Mouse (Mus musculus): Measurements from ENCODE around the gene Usp2. TPM values are rescaled to one million over a fixed set of nuclear protein-coding genes. Genes with fewer than 3 reads are reported as not detected.

The Usp2 gene
- polyA plus RNA-seq, 1 experiment from 2014 or later: 1.8 TPM

DNA sequence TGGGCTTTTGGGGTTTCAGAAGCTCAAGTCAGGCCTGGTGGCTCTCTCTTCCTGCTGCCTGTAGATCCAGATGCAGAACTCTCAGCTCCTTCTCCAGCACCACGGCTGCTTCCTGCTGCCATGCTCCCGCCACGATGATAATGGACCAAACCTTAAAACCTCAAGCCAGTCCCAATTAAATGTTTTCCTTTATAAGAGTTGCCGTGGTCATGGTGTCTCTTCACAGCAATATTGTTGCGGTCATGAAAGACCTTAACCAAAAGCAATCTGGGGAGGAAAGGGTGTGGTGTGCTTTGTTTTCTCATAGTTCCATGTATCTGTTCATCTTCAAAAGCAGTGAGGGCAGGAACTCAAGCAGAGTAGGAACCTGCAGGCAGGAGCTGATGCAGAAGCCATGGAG lies 29.7 kb upstream of the Usp2 start:
- 69% methylated on average over 5 of the region's 5 CpGs for WGBS (ENCODE audit: insufficient replicate concordance)
- Histone ChIP-seq H3K27ac (no peak overlapping the region), H3K4me3 (replicated peaks) (no peak overlapping the region), H3K9me3 (replicated peaks) (no peaks in the 10 kb centered on the region), H3K36me3 (no peaks in the 10 kb centered on the region), H3K9ac (no peak overlapping the region), H3K4me2 (no peak overlapping the region), H3K4me1 (replicated peaks) (no peaks in the 10 kb centered on the region), H3K27me3 (peaks cover 14% of the 10 kb centered on the region)
- ATAC-seq (ENCODE audit: low read depth): no peak
- no peak for DNase-seq

DNA sequence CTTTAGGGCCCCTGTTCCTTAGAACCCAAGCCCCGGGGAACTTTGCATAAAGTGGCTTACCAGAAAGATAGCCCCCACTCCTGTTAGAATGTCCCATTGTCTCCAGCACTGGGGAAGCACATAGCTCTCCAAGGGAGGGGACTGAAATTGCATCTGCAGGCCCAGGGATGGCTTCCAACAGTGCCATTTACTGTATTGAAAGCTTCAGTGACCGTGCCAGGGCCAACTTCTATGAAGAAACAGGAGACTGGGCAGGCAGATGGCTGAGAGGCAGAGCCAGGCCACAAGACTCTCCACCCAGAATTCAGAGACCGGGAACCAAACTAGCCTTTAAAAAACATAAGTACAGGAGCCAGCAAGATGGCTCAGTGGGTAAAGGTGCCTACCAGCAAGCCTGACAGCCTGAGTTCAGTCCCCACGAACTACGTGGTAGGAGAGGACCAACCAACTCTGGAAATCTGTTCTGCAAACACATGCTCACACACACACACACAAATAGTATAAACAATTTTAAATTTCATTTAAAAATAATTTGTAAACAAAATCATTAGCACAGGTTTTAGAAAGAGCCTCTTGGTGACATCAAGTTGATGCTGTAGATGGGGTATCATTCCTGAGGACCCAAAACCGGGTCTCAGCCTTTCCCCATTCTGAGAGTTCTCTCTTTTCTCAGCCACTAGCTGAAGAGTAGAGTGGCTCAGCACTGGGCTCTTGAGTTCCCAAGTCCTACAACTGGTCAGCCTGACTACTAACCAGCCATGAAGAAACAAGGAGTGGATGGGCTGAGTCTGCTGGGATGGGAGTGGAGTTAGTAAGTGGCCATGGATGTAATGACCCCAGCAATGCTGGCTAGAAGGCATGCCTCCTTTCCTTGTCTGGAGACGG lies 25.1 kb upstream of the Usp2 start:
- 61% methylated on average over 7 of the region's 7 CpGs for WGBS (ENCODE audit: insufficient replicate concordance)
- no peak overlapping the region for H3K9ac ChIP-seq
- no peak overlapping the region for H3K4me3 ChIP-seq (replicated peaks)
- peaks cover 59% of the 10 kb centered on the region for H3K27me3 ChIP-seq
- no peak overlapping the region for H3K27ac ChIP-seq
- no peak overlapping the region for H3K4me2 ChIP-seq
- H3K36me3 ChIP-seq: no peaks in the 10 kb centered on the region
- no peaks in the 10 kb centered on the region for H3K9me3 ChIP-seq (replicated peaks)
- ATAC-seq (ENCODE audit: low read depth): no peak
- DNase-seq: no peak
- no peaks in the 10 kb centered on the region for H3K4me1 ChIP-seq (replicated peaks)

DNA sequence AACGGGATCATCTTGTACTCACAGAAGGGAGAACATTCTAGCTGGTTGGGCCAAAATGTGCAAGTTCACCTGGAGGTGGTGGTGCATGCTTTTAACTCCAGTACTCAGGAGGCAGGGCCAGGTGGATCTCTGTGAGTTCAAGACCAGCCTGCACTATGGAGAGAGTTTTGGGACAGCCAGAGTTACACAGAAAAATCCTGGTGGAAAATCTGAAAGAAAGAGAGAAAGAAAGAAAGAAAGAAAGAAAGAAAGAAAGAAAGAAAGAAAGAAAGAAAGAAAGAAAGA lies 24.5 kb upstream of the Usp2 start:
- H3K4me1 ChIP-seq (replicated peaks): no peaks in the 10 kb centered on the region
- WGBS (ENCODE audit: insufficient replicate concordance): 77% methylated on average over 1 of the region's 1 CpGs

DNA sequence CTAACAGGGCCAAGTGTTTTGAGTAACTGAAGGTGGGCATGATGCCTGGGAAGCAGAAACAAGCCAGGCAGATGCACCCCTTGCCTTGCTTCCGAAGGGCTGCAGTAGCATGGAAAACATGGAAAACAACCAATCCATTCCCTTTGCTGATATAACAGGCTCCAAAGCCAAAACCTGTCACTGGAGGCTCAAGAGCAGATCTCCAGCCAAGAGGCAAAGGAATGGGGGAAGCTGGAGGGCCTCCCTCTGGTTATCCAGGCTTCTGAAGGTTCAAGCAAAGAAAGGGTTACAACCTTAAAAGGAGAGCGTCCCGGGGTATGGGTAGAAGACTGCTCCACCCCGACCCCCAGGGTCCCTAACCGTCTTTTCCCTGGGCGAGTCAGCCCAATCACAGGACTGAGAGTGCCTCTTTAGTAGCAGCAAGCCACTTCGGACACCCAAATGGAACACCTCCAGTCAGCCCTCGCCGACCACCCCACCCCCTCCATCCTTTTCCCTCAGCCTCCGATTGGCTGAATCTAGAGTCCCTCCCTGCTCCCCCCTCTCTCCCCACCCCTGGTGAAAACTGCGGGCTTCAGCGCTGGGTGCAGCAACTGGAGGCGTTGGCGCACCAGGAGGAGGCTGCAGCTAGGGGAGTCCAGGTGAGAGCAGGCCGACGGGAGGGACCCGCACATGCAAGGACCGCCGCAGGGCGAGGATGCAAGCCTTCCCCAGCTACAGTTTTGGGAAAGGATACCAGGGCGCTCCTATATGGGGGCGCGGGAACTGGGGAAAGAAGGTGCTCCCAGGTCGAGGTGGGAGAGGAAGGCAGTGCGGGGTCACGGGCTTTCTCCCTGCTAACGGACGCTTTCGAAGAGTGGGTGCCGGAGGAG lies 23.7 kb upstream of the Usp2 start, which contains the start of gene Thy1:
TSS of gene Thy1 (plus strand) at position 549 of the 872 bp plus-strand sequence.
- DNase-seq (no peak), ATAC-seq (ENCODE audit: low read depth) (no peak)
- WGBS (ENCODE audit: insufficient replicate concordance): 2% methylated on average over 30 of the region's 30 CpGs
- Histone ChIP-seq H3K4me2 (peak within 1 kb of the TSS; percentile 29), H3K9ac (no peak within 1 kb of the TSS), H3K27ac (no peak within 1 kb of the TSS), H3K27me3 (peaks cover 70% of the 10 kb centered on the region), H3K4me3 (replicated peaks) (0 out of 2 replicates have a peak within 1 kb of the TSS, but pooled peaks have one; percentile 10), H3K36me3 (no peaks in the 10 kb centered on the region), H3K9me3 (replicated peaks) (no peaks in the 10 kb centered on the region), H3K4me1 (replicated peaks) (no peaks in the 10 kb centered on the region)

More for the DNA sequence above, 24.5 kb upstream of the Usp2 start:
- H3K9me3 ChIP-seq (replicated peaks): no peaks in the 10 kb centered on the region
- H3K4me3 ChIP-seq (replicated peaks): no peak overlapping the region
- H3K9ac ChIP-seq: no peak overlapping the region
- ATAC-seq (ENCODE audit: low read depth) (no peak), DNase-seq (no peak)
- H3K36me3 ChIP-seq: no peaks in the 10 kb centered on the region
- no peak overlapping the region for H3K4me2 ChIP-seq
- H3K27me3 ChIP-seq: peaks cover 64% of the 10 kb centered on the region
- H3K27ac ChIP-seq: no peak overlapping the region

DNA sequence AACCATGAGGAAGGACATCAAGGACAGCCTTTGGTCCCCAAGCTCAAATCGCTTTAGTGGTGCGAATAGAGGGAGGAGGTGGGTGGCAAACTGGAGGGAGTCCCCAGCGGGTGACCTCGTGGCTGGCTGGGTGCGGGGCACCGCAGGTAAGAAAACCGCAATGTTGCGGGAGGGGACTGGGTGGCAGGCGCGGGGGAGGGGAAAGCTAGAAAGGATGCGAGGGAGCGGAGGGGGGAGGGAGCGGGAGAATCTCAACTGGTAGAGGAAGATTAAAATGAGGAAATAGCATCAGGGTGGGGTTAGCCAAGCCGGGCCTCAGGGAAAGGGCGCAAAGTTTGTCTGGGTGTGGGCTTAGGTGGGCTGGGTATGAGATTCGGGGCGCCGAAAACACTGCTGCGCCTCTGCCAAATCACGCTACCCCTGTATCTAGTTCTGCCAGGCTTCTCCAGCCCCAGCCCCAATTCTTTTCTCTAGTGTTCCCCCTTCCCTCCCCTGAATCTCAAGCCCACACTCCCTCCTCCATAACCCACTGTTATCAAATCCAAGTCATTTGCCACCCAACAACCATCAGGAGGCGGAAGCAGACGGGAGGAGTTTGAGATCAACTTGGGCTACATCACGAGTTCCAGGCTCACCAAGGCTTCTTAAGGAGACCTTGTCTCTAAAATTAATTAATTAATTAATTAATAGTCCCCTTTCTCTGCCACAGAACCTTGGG lies 23.0 kb upstream of the Usp2 start:
- WGBS (ENCODE audit: insufficient replicate concordance): under 1% methylated on average over 23 of the region's 23 CpGs
- Histone ChIP-seq H3K27ac (no peak overlapping the region), H3K4me2 (peak overlapping the region; percentile 29), H3K9ac (no peak overlapping the region), H3K36me3 (no peaks in the 10 kb centered on the region), H3K4me3 (replicated peaks) (0 out of 2 replicates have a peak overlapping the region, but pooled peaks have one; percentile 10), H3K9me3 (replicated peaks) (no peaks in the 10 kb centered on the region), H3K4me1 (replicated peaks) (no peaks in the 10 kb centered on the region), H3K27me3 (peaks cover 75% of the 10 kb centered on the region)
- DNase-seq: no peak
- no peak for ATAC-seq (ENCODE audit: low read depth)

DNA sequence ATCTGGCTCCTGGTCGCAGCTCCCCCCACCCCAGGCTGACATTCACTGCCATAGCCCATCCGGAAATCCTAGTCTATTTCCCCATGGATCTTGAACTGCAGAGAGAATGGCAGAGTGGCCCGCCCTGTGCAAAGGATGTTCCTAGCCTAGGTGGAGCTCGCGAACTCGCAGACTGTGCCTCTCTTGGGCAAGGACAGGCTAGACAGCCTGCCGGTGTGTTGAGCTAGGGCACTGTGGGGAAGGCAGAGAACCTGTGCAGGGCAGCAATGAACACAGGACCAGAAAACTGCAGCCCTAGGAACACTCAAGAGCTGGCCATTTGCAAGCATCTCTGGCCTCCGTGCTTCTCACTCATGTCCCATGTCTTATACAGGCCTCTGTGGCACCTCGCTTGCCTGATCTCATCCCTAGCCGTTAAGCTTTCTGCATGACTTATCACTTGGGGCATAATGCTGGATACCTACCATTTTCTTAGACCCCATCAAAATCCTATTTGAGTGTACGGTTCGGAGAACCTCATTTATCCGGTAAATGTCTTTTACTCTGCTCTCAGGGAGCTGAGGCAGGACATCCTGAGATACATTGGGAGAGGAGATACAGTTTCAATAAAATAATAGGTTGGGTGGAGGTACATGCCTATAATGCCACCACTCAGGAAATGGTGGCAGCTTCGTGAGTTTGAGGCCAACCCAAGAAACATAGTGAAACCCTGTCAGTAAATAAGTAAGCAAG lies 22.2 kb upstream of the Usp2 start:
- WGBS (ENCODE audit: insufficient replicate concordance): 34% methylated on average over 14 of the region's 14 CpGs
- no peaks in the 10 kb centered on the region for H3K9me3 ChIP-seq (replicated peaks)
- DNase-seq (no peak), ATAC-seq (ENCODE audit: low read depth) (no peak)
- H3K27me3 ChIP-seq: peaks cover 75% of the 10 kb centered on the region
- no peak overlapping the region for H3K9ac ChIP-seq
- no peak overlapping the region for H3K4me2 ChIP-seq
- no peaks in the 10 kb centered on the region for H3K36me3 ChIP-seq
- H3K27ac ChIP-seq: no peak overlapping the region
- H3K4me1 ChIP-seq (replicated peaks): no peaks in the 10 kb centered on the region
- H3K4me3 ChIP-seq (replicated peaks): no peak overlapping the region

DNA sequence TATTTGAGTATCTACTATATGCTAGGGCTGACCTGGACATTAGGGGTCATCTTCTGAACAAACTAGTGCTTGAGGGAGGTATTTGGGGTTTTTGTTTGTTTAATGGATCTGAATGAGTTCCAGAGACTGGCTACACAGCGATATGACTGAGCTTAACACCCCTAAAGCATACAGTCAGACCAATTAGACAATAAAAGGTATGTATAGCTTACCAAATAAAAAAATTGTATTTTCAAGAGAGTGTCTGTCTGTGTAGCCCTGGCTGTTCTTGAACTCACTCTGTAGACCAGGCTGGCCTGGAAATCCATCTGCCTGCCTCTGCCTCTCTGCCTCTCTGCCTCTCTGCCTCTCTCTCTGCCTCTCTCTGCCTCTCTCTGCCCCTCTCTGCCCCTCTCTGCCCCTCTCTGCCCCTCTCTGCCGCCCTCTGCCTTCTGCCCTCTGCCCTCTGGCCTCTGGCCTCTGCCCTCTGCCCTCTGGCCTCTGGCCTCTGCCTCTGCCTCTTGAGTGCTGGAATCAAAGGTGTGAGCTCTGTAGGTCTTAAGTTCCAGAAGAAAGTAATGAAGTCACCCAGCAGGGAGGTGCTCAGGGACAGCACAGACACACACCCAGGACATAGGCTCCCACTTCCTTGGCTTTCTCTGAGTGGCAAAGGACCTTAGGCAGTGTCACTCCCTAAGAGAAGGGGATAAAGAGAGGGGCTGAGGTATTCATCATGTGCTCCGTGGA lies 21.5 kb upstream of the Usp2 start:
- H3K27me3 ChIP-seq: peaks cover 75% of the 10 kb centered on the region
- H3K4me2 ChIP-seq: no peak overlapping the region
- H3K9me3 ChIP-seq (replicated peaks): no peaks in the 10 kb centered on the region
- WGBS (ENCODE audit: insufficient replicate concordance): 45% methylated on average over 3 of the region's 3 CpGs
- DNase-seq (no peak), ATAC-seq (ENCODE audit: low read depth) (no peak)
- no peaks in the 10 kb centered on the region for H3K36me3 ChIP-seq
- H3K9ac ChIP-seq: no peak overlapping the region
- no peak overlapping the region for H3K4me3 ChIP-seq (replicated peaks)
- no peaks in the 10 kb centered on the region for H3K4me1 ChIP-seq (replicated peaks)
- H3K27ac ChIP-seq: no peak overlapping the region

DNA sequence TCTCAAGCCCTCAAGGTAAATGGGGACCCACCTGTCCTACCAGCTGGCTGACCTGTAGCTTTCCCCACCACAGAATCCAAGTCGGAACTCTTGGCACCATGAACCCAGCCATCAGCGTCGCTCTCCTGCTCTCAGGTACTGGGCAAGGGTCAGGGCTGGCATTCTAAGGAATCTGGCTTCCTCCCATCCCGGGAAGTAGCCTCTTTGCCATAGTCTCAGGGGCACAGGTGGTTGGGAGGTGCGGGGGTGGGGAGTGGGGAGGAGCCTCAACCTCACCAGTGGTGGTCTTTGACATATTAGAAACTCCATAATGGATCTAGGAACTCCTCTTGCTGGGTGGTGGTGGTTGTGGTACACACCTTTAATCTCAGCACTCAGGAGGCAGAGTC lies 20.9 kb upstream of the Usp2 start:
- ATAC-seq (ENCODE audit: low read depth) (no peak), DNase-seq (no peak)
- no peaks in the 10 kb centered on the region for H3K36me3 ChIP-seq
- no peaks in the 10 kb centered on the region for H3K4me1 ChIP-seq (replicated peaks)
- H3K9me3 ChIP-seq (replicated peaks): no peaks in the 10 kb centered on the region
- no peak overlapping the region for H3K9ac ChIP-seq
- H3K27me3 ChIP-seq: peaks cover 73% of the 10 kb centered on the region
- H3K4me3 ChIP-seq (replicated peaks): no peak overlapping the region
- H3K4me2 ChIP-seq: no peak overlapping the region
- WGBS (ENCODE audit: insufficient replicate concordance): 67% methylated on average over 5 of the region's 5 CpGs
- H3K27ac ChIP-seq: no peak overlapping the region

DNA sequence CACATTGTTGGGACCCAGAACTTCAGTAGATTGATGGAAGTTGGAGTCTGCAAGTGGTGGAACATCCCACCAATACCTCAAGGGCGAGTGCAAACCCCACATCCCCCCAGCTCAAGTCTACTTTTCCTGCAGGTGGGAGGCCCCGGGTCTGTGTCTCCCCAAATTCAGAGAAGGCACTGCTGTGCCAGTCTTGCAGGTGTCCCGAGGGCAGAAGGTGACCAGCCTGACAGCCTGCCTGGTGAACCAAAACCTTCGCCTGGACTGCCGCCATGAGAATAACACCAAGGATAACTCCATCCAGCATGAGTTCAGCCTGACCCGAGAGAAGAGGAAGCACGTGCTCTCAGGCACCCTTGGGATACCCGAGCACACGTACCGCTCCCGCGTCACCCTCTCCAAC lies 20.4 kb upstream of the Usp2 start:
- H3K27ac ChIP-seq: no peak overlapping the region

DNA sequence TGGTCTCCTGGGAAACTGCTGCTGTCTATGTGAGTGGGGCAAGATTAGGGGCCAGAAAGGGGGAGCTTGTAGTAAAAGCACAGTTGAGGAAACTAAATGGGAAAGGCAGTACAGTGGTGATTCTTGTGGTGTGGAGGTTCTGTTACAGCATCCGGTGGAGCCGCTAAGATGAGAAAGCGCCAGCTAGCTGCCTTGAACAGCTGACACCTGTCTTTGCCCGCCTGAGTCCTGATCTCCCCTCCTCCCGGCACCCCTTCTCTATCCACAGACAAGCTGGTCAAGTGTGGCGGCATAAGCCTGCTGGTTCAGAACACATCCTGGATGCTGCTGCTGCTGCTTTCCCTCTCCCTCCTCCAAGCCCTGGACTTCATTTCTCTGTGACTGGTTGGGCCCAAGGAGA lies 19.8 kb upstream of the Usp2 start:
- 42% methylated on average over 6 of the region's 6 CpGs for WGBS (ENCODE audit: insufficient replicate concordance)
- no peak overlapping the region for H3K9ac ChIP-seq
- H3K4me1 ChIP-seq (replicated peaks): no peaks in the 10 kb centered on the region
- H3K27me3 ChIP-seq: peaks cover 61% of the 10 kb centered on the region
- DNase-seq (no peak), ATAC-seq (ENCODE audit: low read depth) (no peak)
- no peak overlapping the region for H3K4me2 ChIP-seq
- H3K36me3 ChIP-seq: no peaks in the 10 kb centered on the region
- H3K27ac ChIP-seq: no peak overlapping the region
- H3K9me3 ChIP-seq (replicated peaks): no peaks in the 10 kb centered on the region
- H3K4me3 ChIP-seq (replicated peaks): no peak overlapping the region

More for the DNA sequence above, 20.4 kb upstream of the Usp2 start:
- 60% methylated on average over 12 of the region's 12 CpGs for WGBS (ENCODE audit: insufficient replicate concordance)
- H3K4me1 ChIP-seq (replicated peaks): no peaks in the 10 kb centered on the region
- no peak overlapping the region for H3K4me2 ChIP-seq
- no peak for DNase-seq
- no peaks in the 10 kb centered on the region for H3K36me3 ChIP-seq
- H3K9ac ChIP-seq: no peak overlapping the region
- H3K27me3 ChIP-seq: peaks cover 68% of the 10 kb centered on the region
- H3K4me3 ChIP-seq (replicated peaks): no peak overlapping the region
- ATAC-seq (ENCODE audit: low read depth): no peak
- no peaks in the 10 kb centered on the region for H3K9me3 ChIP-seq (replicated peaks)
